Mouse (Mus musculus) kidney, adult 2 months (tissue): ENCODE data around the gene Acot7. TPM values are rescaled to one million over a fixed set of nuclear protein-coding genes. Genes with fewer than 3 reads are reported as not detected.
A peak's percentile ranks its signal among the peaks of the same experiment; 100 is the strongest.

Experiments
- DNase-seq: peaks from one replicate; pipeline ENCODE4 v3.0.0; 2021
- H3K27ac ChIP-seq: fragments of 200-500 bp; 2 replicates; pipeline ENCODE4 v1.5.1; 2012; ENCODE audit warnings: low read depth, low read length, control low read depth, inconsistent platforms; ENCODE audit not compliant: insufficient read depth
- H3K27me3 ChIP-seq: fragments of 200-500 bp; replicated peaks from 2 replicates; pipeline ENCODE4 v1.6.1; 2012; ENCODE audit warnings: mild to moderate bottlenecking, moderate library complexity, low read length, inconsistent platforms; ENCODE audit not compliant: control insufficient read depth, insufficient read depth
- H3K36me3 ChIP-seq: fragments of 200-500 bp; 2 replicates; pipeline ENCODE4 v1.6.1; 2012; ENCODE audit warnings: mild to moderate bottlenecking, moderate library complexity, low read length, inconsistent platforms; ENCODE audit not compliant: control insufficient read depth, insufficient read depth
- H3K4me1 ChIP-seq: fragments of 200-500 bp; 2 replicates; pipeline ENCODE4 v1.6.1; 2011; ENCODE audit warnings: low read length; ENCODE audit not compliant: control insufficient read depth, insufficient read depth
- H3K4me3 ChIP-seq: fragments of 200-500 bp; 2 replicates; pipeline ENCODE4 v1.5.1; 2011; ENCODE audit warnings: mild to moderate bottlenecking, low read depth, low read length, control low read depth; ENCODE audit not compliant: insufficient read depth
- CTCF ChIP-seq: fragments of 200-500 bp; conservative IDR thresholded peaks from 2 replicates; pipeline ENCODE4 v1.5.1; 2011; ENCODE audit warnings: low read depth, mild to moderate bottlenecking, control low read depth, low read length, moderate library complexity, mixed read lengths; ENCODE audit not compliant: insufficient read depth, insufficient read length
- POLR2A ChIP-seq: fragments of 200-500 bp; IDR thresholded peaks from one replicate; pipeline ENCODE4 v1.6.1; 2011; ENCODE audit warnings: low read depth, low read length, control low read depth
- WGBS: fragments of 180-500 bp; shearing (Covaris S2); methylation state at CpG from one replicate; pipeline ENCODE4 v1.1.7; 2018; 5-methylcytosine and 5-hydroxymethylcytosine counted together
- polyA plus RNA-seq: library from polyadenylated mRNA; depleted of rRNA; stranded (reverse); fragments of >200 nt; gene quantifications from 2 replicates; pipeline ENCODE4 v1.2.3, GENCODE M21; 2012; rRNA removed

Gene Acot7
- polyA plus RNA-seq: 80.2 and 90.1 TPM in 2 replicates

DNA sequence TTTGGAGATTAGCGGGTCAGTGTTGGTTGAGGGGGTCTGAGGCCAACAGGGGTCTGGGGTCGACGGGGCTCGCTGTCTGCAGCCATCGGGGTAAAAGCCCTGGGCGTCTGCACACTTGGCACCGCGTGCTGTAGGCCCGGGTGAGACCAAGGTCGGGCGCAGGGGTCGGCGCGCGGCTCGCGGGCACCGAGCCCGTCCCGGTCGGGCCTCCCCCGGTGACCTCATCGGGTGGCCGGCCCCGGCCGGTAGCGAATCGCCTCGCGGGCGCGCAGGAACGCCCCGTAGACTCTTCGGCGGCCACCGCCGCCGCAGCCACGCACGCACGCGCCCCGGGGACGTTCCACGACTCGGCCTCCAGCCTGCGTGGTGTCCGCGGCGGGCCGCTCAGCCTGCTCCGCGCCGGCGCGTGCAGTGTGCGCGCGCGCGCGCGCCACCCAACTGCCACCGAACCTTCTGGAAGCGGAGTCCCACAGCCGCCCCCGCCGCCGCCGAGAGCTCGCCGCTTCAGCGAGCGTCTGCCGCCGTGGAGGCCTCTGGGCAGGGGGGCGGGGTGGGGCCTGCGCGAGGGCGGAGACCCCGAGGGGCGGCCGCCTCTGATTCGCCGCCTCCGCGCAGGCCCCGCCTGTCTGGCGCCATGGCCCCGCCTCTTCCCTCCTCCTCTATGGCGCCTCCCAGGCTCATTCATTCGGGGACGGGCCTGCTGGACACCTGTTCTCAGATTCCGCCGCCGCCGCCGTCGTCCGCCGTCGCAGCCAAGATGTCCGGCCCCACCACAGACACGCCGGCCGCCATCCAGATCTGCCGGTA, at the start of gene Acot7:
Gene Acot7, plus strand, starts transcription at position 598 of the 807 bp plus-strand sequence.
- no peak for TF ChIP-seq CTCF
- no peak for TF ChIP-seq POLR2A
- Histone ChIP-seq H3K27me3 (no peaks in the 10 kb centered on the region), H3K4me1 (no peaks in the 10 kb centered on the region; the same call in 1 of the 2 replicates), H3K36me3 (no peaks in the 10 kb centered on the region), H3K4me3 (peak within 1 kb of the TSS; percentile 75), H3K27ac (peak within 1 kb of the TSS; percentile 90)
- peak; percentile 93 for DNase-seq
- WGBS: 1% methylated on average over 108 of the region's 108 CpGs

GRCm38 (mm10) chr4:152128784-152129183, 49.1 kb upstream of the Acot7 start:
- peak overlapping the region; percentile 53 for H3K4me3 ChIP-seq
- TF ChIP-seq CTCF (no peak), POLR2A (no peak)
- no peaks in the 10 kb centered on the region for H3K27me3 ChIP-seq
- peak; percentile 92 for DNase-seq
- H3K27ac ChIP-seq: peak overlapping the region; percentile 51; the same call in 1 of the 2 replicates
- H3K4me1 ChIP-seq: peaks cover 14% of the 10 kb centered on the region; the same call in 1 of the 2 replicates
- H3K36me3 ChIP-seq: no peaks in the 10 kb centered on the region
- WGBS: 59% methylated on average over 5 of the region's 5 CpGs

DNA sequence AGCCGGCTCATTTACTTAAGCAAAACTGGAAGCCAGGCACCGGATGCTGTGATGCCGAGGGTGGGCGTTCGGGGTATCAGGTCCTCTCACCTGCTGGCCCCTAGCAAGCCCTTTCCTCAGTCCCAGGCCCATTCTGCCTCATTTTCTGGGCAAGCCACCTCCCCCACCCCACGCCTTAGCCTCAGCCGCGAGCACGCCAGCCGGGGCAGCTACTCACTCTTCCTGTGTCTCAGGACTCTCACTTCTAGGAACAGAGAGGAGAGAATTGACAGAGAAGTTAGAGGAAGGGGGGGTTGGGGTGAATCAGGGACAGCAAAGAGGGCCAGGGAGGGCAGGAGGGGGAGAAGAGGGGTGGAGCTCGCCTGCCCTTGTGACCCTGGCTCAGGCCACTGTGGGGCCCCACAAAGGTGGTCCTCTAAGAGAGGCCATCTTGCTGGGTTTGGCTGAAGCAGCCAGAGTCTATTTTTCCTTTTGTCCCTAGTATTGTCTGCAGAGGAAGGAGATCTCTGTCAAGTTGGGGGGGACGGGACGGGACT, 48.5 kb upstream of the Acot7 start:
- no peaks in the 10 kb centered on the region for H3K36me3 ChIP-seq
- peak overlapping the region; percentile 4; the same call in 1 of the 2 replicates for H3K27ac ChIP-seq
- H3K27me3 ChIP-seq: no peaks in the 10 kb centered on the region
- peak overlapping the region; percentile 53 for H3K4me3 ChIP-seq
- TF ChIP-seq POLR2A (no peak), CTCF (no peak)
- peaks cover 14% of the 10 kb centered on the region; the same call in 1 of the 2 replicates for H3K4me1 ChIP-seq
- DNase-seq: peak; percentile 52
- WGBS: 52% methylated on average over 13 of the region's 13 CpGs

- Histone ChIP-seq H3K27ac (no peak overlapping the region), H3K27me3 (no peaks in the 10 kb centered on the region), H3K4me3 (peak overlapping the region; percentile 52), H3K4me1 (peaks cover 19% of the 10 kb centered on the region), H3K36me3 (no peaks in the 10 kb centered on the region)
- DNase-seq: peak; percentile 79
- WGBS: under 1% methylated on average over 85 of the region's 85 CpGs
- no peak for TF ChIP-seq POLR2A
- TF ChIP-seq CTCF: peak; percentile 45
Observed at GRCm38 (mm10) chr4:152130771-152131653, 46.9 kb upstream of the Acot7 start.

GRCm38 (mm10) chr4:152131809-152132771, 45.8 kb upstream of the Acot7 start:
- no peak for DNase-seq
- no peaks in the 10 kb centered on the region for H3K36me3 ChIP-seq
- TF ChIP-seq POLR2A (no peak), CTCF (no peak)
- H3K4me1 ChIP-seq: peaks cover 18% of the 10 kb centered on the region
- H3K27ac ChIP-seq: no peak overlapping the region
- H3K4me3 ChIP-seq: peak overlapping the region; percentile 52; the same call in 1 of the 2 replicates
- H3K27me3 ChIP-seq: no peaks in the 10 kb centered on the region
- WGBS: 21% methylated on average over 50 of the region's 50 CpGs

GRCm38 (mm10) chr4:152132772-152133169, 45.2 kb upstream of the Acot7 start:
- Histone ChIP-seq H3K36me3 (no peaks in the 10 kb centered on the region), H3K4me3 (no peak overlapping the region), H3K27me3 (no peaks in the 10 kb centered on the region), H3K4me1 (peaks cover 16% of the 10 kb centered on the region), H3K27ac (no peak overlapping the region)
- DNase-seq: no peak
- TF ChIP-seq POLR2A (no peak), CTCF (no peak)
- WGBS: 62% methylated on average over 10 of the region's 10 CpGs
